Mouse (Mus musculus): ENCODE measurements around the gene Fhdc1. TPM values are rescaled to one million over a fixed set of nuclear protein-coding genes. Genes with fewer than 3 reads are reported as not detected.

Fhdc1 gene
- 1 to 10 TPM in 1 of 2 experiments, under 1 TPM in 1; 0.75 to 2.4 TPM for polyA plus RNA-seq (2017; shearing (Covaris generic))

GRCm38 (mm10) chr3:84480006-84480897, at the start of gene Fhdc1:
TSS of gene Fhdc1 (minus strand) at chr3:84480429.
- peak; percentile 64 for ATAC-seq

GRCm38 (mm10) chr3:84529021-84529420, 48.8 kb upstream of the Fhdc1 start:
- no peak for ATAC-seq

- ATAC-seq = no peak
Measured at GRCm38 (mm10) chr3:84524952-84525351, 44.7 kb upstream of the Fhdc1 start.

GRCm38 (mm10) chr3:84516163-84516562, 35.9 kb upstream of the Fhdc1 start:
- ATAC-seq = no peak

GRCm38 (mm10) chr3:84512774-84513515, 32.7 kb upstream of the Fhdc1 start:
- no peak for ATAC-seq

GRCm38 (mm10) chr3:84505193-84505592, 25.0 kb upstream of the Fhdc1 start:
- ATAC-seq = no peak

GRCm38 (mm10) chr3:84504291-84504690, 24.1 kb upstream of the Fhdc1 start:
- ATAC-seq = no peak

GRCm38 (mm10) chr3:84502101-84502500, 21.9 kb upstream of the Fhdc1 start:
- no peak for ATAC-seq

GRCm38 (mm10) chr3:84500491-84500890, 20.3 kb upstream of the Fhdc1 start:
- no peak for ATAC-seq

- no peak for ATAC-seq
Measured at GRCm38 (mm10) chr3:84497718-84498117, 17.5 kb upstream of the Fhdc1 start.

- ATAC-seq = no peak
Measured at GRCm38 (mm10) chr3:84492657-84493056, 12.4 kb upstream of the Fhdc1 start.

- ATAC-seq = no peak
Measured at GRCm38 (mm10) chr3:84492148-84492547, 11.9 kb upstream of the Fhdc1 start.

GRCm38 (mm10) chr3:84488716-84489115, 8.5 kb upstream of the Fhdc1 start:
- no peak for ATAC-seq

GRCm38 (mm10) chr3:84484891-84485290, 4.7 kb upstream of the Fhdc1 start:
- ATAC-seq = no peak

- ATAC-seq = no peak
Measured at GRCm38 (mm10) chr3:84484333-84484732, 4.1 kb upstream of the Fhdc1 start.

GRCm38 (mm10) chr3:84482121-84482520, 1.9 kb upstream of the Fhdc1 start:
- no peak for ATAC-seq

- ATAC-seq = no peak
Measured at GRCm38 (mm10) chr3:84481104-84481503, 875 bp upstream of the Fhdc1 start.

- no peak for ATAC-seq
Measured at GRCm38 (mm10) chr3:84479293-84480005, 780 bp downstream of the Fhdc1 start.

- no peak for ATAC-seq
Measured at GRCm38 (mm10) chr3:84478896-84479292, 1.3 kb downstream of the Fhdc1 start.

- no peak for ATAC-seq
Measured at GRCm38 (mm10) chr3:84478195-84478594, 2.0 kb downstream of the Fhdc1 start.

- ATAC-seq = no peak
Measured at GRCm38 (mm10) chr3:84477498-84477897, 2.7 kb downstream of the Fhdc1 start.

- no peak for ATAC-seq
Measured at GRCm38 (mm10) chr3:84474981-84475775, 5.1 kb downstream of the Fhdc1 start.

Data from activated CD4-positive, CD25-positive, alpha-beta regulatory T cell, adult 4 months (primary cell).